Mouse (Mus musculus): ENCODE measurements around the gene Nat14. TPM values are rescaled to one million over a fixed set of nuclear protein-coding genes. Genes with fewer than 3 reads are reported as not detected.

The Nat14 gene
- polyA plus RNA-seq, 1 experiment from 2014 or later = 4.0 TPM

DNA sequence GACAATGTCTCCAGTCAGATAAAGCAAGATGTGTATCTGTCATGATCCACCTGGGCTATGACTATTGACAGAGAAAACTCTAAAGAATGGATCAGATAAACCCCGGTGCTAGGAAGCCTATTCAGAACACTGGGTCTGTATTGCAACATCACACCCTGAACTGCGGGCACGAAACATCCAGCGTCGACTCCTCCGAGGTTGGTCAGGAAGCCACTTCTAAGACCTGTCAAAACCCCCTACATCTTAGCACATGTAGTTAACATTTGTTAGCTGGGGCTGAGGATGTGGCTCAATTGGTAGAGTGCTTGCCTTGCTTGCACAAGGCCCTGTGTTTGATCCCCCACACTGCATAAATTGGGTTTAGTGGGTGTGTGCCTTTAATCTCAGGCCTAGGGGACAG lies 26.6 kb downstream of the Nat14 start:
- H3K9ac ChIP-seq (ENCODE audit: low read length) = no peak overlapping the region
- no peak overlapping the region for H3K4me3 ChIP-seq (replicated peaks; ENCODE audit: low read length)
- no peak overlapping the region for H3K4me2 ChIP-seq (ENCODE audit: low read depth, low read length)
- no peaks in the 10 kb centered on the region for H3K27me3 ChIP-seq (ENCODE audit: control insufficient read depth, insufficient read depth, low read length)
- WGBS = 41% methylated on average over 6 of the region's 6 CpGs
- no peaks in the 10 kb centered on the region for H3K4me1 ChIP-seq (ENCODE audit: control insufficient read depth, insufficient read depth, low read length)
- H3K9me3 ChIP-seq (replicated peaks; ENCODE audit: control insufficient read depth, low read length) = no peaks in the 10 kb centered on the region
- no peak for ATAC-seq (ENCODE audit: insufficient read depth, low FRiP score)
- H3K27ac ChIP-seq (ENCODE audit: low read length) = no peak overlapping the region
- no peaks in the 10 kb centered on the region for H3K36me3 ChIP-seq (ENCODE audit: control insufficient read depth, insufficient read depth, low read length)

DNA sequence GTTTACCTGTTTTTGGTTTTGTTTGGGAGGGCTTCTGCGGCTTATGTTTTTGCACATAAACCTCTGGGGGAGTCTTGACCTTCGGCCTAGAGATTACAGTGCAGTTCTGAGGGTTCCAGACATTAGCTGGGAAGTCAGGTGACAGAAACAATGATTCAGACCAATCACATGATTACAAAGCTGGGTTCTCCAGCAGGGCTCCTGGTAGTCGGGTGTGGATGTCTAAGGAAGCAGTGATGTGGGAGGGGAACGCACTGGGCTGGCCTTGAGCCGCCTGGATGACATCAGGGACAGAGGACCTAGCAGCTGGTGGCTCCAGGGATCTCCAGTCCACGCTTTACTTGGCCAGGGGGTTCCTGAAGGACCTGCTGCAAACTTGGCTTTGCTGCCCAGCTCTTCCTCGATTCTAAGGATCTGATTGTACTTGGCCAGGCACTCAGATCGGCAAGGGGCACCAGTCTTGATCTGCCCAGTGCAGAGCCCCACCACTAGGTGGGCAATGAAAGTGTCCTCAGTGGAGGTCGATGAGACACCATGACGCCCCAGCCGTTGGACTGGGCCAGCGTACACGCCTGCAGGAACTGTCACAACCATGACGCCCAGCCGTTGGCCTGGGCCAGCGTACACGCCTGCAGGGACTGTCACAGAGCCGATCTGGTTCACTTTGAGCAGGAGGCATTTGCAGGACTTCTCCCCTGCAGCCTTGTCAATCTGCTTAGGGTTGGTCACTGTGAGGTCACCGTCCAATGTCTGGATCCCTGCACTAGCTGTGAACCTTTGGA lies 28.9 kb downstream of the Nat14 start:
- no peaks in the 10 kb centered on the region for H3K36me3 ChIP-seq (ENCODE audit: control insufficient read depth, insufficient read depth, low read length)
- no peaks in the 10 kb centered on the region for H3K4me1 ChIP-seq (ENCODE audit: control insufficient read depth, insufficient read depth, low read length)
- no peak overlapping the region for H3K27ac ChIP-seq (ENCODE audit: low read length)
- H3K4me3 ChIP-seq (replicated peaks; ENCODE audit: low read length) = no peak overlapping the region
- H3K9ac ChIP-seq (ENCODE audit: low read length) = no peak overlapping the region
- no peaks in the 10 kb centered on the region for H3K27me3 ChIP-seq (ENCODE audit: control insufficient read depth, insufficient read depth, low read length)
- H3K9me3 ChIP-seq (replicated peaks; ENCODE audit: control insufficient read depth, low read length) = no peaks in the 10 kb centered on the region
- 79% methylated on average over 19 of the region's 19 CpGs for WGBS
- no peak overlapping the region for H3K4me2 ChIP-seq (ENCODE audit: low read depth, low read length)
- no peak for ATAC-seq (ENCODE audit: insufficient read depth, low FRiP score)

DNA sequence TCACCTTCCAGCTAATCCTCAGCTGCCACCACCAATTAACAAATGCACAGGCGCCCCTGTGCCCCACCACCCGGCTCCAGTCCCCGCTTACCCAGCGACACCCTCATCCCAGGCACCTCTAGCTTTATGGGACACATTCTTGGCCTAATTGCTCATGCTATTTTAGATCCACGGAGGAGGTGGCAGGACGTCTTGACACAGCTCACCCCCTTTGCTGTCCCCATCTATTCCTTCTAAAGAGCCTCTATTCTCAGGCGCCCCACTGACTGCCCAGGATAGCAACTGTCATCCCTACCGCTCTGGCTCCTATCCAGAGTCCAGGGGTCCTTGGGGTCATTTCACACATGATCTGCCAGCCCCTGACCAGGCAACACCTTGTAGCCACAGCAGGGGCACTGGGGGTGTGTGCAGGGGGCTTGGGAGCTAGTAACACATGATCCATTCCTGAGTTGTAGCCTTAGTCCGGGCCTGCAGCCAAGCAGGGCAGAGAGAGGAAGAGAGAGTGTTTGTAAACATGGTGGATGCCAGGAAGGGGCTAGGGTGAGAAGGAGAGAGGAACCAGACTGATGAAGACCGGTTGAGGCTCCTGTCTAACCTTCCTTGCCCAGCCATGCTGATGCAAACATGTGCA lies 32.1 kb downstream of the Nat14 start:
- H3K9ac ChIP-seq (ENCODE audit: low read length) = no peak overlapping the region
- no peaks in the 10 kb centered on the region for H3K36me3 ChIP-seq (ENCODE audit: control insufficient read depth, insufficient read depth, low read length)
- no peak overlapping the region for H3K4me3 ChIP-seq (replicated peaks; ENCODE audit: low read length)
- H3K27ac ChIP-seq (ENCODE audit: low read length) = no peak overlapping the region
- no peaks in the 10 kb centered on the region for H3K9me3 ChIP-seq (replicated peaks; ENCODE audit: control insufficient read depth, low read length)
- 22% methylated on average over 10 of the region's 10 CpGs for WGBS
- ATAC-seq (ENCODE audit: insufficient read depth, low FRiP score) = no peak
- no peaks in the 10 kb centered on the region for H3K27me3 ChIP-seq (ENCODE audit: control insufficient read depth, insufficient read depth, low read length)
- no peaks in the 10 kb centered on the region for H3K4me1 ChIP-seq (ENCODE audit: control insufficient read depth, insufficient read depth, low read length)
- H3K4me2 ChIP-seq (ENCODE audit: low read depth, low read length) = no peak overlapping the region

DNA sequence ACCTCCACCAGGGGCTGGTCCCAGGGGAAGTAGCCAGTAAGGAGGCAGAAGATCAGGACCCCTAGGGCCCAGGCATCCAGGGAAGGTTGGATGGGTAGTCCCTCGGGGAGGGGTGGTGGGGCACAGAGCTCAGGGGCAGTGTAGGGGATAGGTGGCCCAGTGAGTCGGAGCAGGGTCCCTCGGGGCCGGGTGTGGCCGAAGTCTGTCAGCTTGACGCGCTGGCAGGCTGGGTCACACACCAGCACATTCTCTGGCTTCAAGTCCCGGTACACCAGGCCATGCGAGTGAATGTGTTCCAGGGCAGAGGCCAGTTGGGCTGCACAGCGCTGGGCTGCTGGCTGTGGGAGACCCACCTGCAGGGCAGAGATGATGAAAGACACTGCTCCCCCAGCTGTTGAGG lies 35.5 kb downstream of the Nat14 start:
- Histone ChIP-seq H3K4me1 (ENCODE audit: control insufficient read depth, insufficient read depth, low read length) (no peaks in the 10 kb centered on the region), H3K4me3 (replicated peaks; ENCODE audit: low read length) (no peak overlapping the region), H3K36me3 (ENCODE audit: control insufficient read depth, insufficient read depth, low read length) (no peaks in the 10 kb centered on the region), H3K9ac (ENCODE audit: low read length) (no peak overlapping the region), H3K27me3 (ENCODE audit: control insufficient read depth, insufficient read depth, low read length) (no peaks in the 10 kb centered on the region), H3K9me3 (replicated peaks; ENCODE audit: control insufficient read depth, low read length) (no peaks in the 10 kb centered on the region), H3K4me2 (ENCODE audit: low read depth, low read length) (no peak overlapping the region), H3K27ac (ENCODE audit: low read length) (no peak overlapping the region)
- no peak for ATAC-seq (ENCODE audit: insufficient read depth, low FRiP score)
- WGBS = 78% methylated on average over 10 of the region's 10 CpGs

DNA sequence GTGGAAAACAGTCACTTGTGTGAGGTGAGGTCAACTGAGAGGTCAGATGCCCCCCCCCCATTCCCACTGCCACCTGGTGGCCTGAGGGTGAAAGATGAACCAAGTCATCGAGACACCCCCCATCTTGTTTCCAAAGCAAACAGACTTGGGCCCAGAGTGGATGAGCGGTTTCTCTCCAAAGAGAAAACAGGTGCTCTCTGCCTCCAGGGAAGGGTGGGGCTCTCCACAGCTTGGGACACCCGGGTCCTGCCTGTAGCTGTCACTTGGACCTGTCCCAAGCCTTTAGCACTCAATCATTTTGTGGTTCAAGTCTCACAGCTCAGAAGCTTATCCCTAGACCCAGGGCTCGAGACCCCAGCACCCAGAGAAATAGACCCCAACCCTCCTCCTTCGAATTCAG lies 41.7 kb downstream of the Nat14 start:
- Histone ChIP-seq H3K9ac (ENCODE audit: low read length) (0 out of 2 replicates have a peak overlapping the region, but pooled peaks have one; percentile 56), H3K4me3 (replicated peaks; ENCODE audit: low read length) (no peak overlapping the region), H3K9me3 (replicated peaks; ENCODE audit: control insufficient read depth, low read length) (no peaks in the 10 kb centered on the region), H3K4me1 (ENCODE audit: control insufficient read depth, insufficient read depth, low read length) (peaks cover 4% of the 10 kb centered on the region; the same call in 1 of the 2 replicates), H3K36me3 (ENCODE audit: control insufficient read depth, insufficient read depth, low read length) (no peaks in the 10 kb centered on the region), H3K4me2 (ENCODE audit: low read depth, low read length) (no peak overlapping the region), H3K27me3 (ENCODE audit: control insufficient read depth, insufficient read depth, low read length) (peaks cover 3% of the 10 kb centered on the region; the same call in 1 of the 2 replicates), H3K27ac (ENCODE audit: low read length) (no peak overlapping the region)
- ATAC-seq (ENCODE audit: insufficient read depth, low FRiP score) = no peak
- WGBS = 60% methylated on average over 5 of the region's 5 CpGs

DNA sequence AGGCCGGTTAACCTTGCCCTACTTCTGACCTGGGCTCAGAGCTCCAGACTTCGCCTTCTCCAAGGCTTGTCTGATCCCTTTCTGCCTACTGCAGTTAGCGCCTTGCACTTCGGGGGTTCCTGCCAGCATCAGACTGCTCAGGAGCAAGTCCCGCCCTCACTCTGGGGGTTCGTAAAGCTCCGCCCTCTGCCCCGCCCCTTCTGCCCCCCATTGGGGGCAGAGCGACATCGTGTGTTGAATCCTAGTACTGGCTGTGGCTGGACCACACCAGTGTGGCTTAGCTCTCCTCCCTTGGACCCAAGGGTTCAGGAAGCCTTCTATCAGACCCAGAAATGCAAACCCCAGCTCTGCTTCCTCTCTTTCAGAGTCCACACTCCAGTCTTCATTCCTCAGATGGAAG lies 42.4 kb downstream of the Nat14 start, which contains the start of gene Sbk2:
Gene Sbk2 (minus strand): TSS at position 135 of the 400 bp plus-strand sequence.
- Histone ChIP-seq H3K4me2 (ENCODE audit: low read depth, low read length) (peak within 1 kb of the TSS; percentile 36), H3K4me3 (replicated peaks; ENCODE audit: low read length) (no peak within 1 kb of the TSS; the same call in 1 of the 2 replicates), H3K27me3 (ENCODE audit: control insufficient read depth, insufficient read depth, low read length) (peaks cover 3% of the 10 kb centered on the region; the same call in 1 of the 2 replicates), H3K36me3 (ENCODE audit: control insufficient read depth, insufficient read depth, low read length) (no peaks in the 10 kb centered on the region), H3K9ac (ENCODE audit: low read length) (peak within 1 kb of the TSS; percentile 56), H3K27ac (ENCODE audit: low read length) (no peak within 1 kb of the TSS), H3K4me1 (ENCODE audit: control insufficient read depth, insufficient read depth, low read length) (peaks cover 4% of the 10 kb centered on the region; the same call in 1 of the 2 replicates), H3K9me3 (replicated peaks; ENCODE audit: control insufficient read depth, low read length) (no peaks in the 10 kb centered on the region)
- 5% methylated on average over 10 of the region's 10 CpGs for WGBS
- ATAC-seq (ENCODE audit: insufficient read depth, low FRiP score) = peak; percentile 93

DNA sequence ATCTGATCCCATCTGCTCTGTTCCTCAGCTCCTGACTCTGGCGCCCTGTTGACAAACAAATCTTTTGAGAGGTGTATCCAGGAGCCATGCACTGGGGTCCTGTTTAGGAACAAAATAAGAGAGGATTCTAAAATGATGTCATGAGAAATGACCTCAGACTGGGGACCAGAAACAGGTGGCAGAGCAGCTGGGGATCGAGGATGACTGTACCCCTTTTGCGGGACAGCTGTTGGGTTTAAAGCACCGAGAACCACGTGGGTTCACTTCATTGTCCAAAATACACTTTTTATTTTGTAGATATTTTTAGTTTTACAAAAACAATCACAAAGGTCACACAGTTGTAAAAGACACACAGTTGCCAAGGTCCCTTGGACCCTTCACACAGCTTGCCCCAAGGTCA lies 43.2 kb downstream of the Nat14 start:
- Histone ChIP-seq H3K27me3 (ENCODE audit: control insufficient read depth, insufficient read depth, low read length) (peaks cover 3% of the 10 kb centered on the region; the same call in 1 of the 2 replicates), H3K27ac (ENCODE audit: low read length) (no peak overlapping the region), H3K9ac (ENCODE audit: low read length) (no peak overlapping the region), H3K4me3 (replicated peaks; ENCODE audit: low read length) (no peak overlapping the region), H3K36me3 (ENCODE audit: control insufficient read depth, insufficient read depth, low read length) (no peaks in the 10 kb centered on the region), H3K4me1 (ENCODE audit: control insufficient read depth, insufficient read depth, low read length) (peaks cover 4% of the 10 kb centered on the region; the same call in 1 of the 2 replicates), H3K9me3 (replicated peaks; ENCODE audit: control insufficient read depth, low read length) (no peaks in the 10 kb centered on the region), H3K4me2 (ENCODE audit: low read depth, low read length) (no peak overlapping the region)
- no peak for ATAC-seq (ENCODE audit: insufficient read depth, low FRiP score)
- 72% methylated on average over 5 of the region's 5 CpGs for WGBS

DNA sequence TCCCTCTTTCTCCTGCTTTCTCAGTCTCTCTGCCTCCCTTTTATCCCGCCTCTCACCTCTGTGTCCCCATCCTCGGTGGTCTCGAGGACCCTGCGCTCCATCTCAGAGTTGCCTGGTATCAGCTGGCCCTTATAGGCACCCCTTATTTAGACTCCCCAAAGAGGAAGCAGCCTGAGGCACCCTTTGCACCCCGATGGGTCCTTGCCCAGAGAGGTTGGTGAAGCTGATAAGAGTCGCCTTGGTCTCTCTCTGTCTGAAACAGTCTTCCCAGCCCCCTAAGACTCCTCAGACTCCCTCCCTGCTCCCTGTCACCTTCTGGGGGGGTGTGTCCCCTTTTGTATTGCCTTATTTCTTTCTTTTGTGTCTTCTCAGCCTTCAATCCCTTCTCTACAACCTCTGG lies 49.2 kb downstream of the Nat14 start, which contains the start of gene Sbk3:
Gene Sbk3 (minus strand): TSS at position 101 of the 400 bp plus-strand sequence.
- 37% methylated on average over 6 of the region's 6 CpGs for WGBS
- ATAC-seq (ENCODE audit: insufficient read depth, low FRiP score) = no peak
- no peaks in the 10 kb centered on the region for H3K9me3 ChIP-seq (replicated peaks; ENCODE audit: control insufficient read depth, low read length)
- no peak within 1 kb of the TSS for H3K27ac ChIP-seq (ENCODE audit: low read length)
- peaks cover 3% of the 10 kb centered on the region; the same call in 1 of the 2 replicates for H3K27me3 ChIP-seq (ENCODE audit: control insufficient read depth, insufficient read depth, low read length)
- no peak within 1 kb of the TSS for H3K9ac ChIP-seq (ENCODE audit: low read length)
- H3K4me3 ChIP-seq (replicated peaks; ENCODE audit: low read length) = no peak within 1 kb of the TSS
- H3K4me2 ChIP-seq (ENCODE audit: low read depth, low read length) = no peak within 1 kb of the TSS
- H3K4me1 ChIP-seq (ENCODE audit: control insufficient read depth, insufficient read depth, low read length) = no peaks in the 10 kb centered on the region
- no peaks in the 10 kb centered on the region for H3K36me3 ChIP-seq (ENCODE audit: control insufficient read depth, insufficient read depth, low read length)

DNA sequence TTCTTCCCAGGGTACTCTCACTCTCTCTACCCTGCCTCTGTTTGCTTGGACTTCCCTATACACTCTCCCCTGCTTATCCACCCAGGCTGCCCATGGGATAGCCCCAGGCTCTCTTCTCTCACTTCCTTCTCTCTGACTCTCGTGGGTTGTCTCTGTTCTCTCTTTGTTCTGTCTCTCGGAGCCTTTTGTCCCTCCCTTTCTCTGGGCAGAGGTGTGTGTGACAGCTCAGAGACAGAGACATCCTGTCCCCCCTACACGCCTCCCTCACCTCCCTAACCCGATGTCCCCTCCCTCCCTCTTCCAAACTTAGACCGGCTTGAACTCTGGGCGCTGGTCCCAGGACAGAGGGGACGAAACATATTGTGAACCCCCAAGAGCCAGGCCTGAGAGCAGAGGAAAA lies 49.9 kb downstream of the Nat14 start:
- no peak overlapping the region for H3K9ac ChIP-seq (ENCODE audit: low read length)

More for the DNA sequence above, 49.9 kb downstream of the Nat14 start:
- ATAC-seq (ENCODE audit: insufficient read depth, low FRiP score) = no peak
- H3K9me3 ChIP-seq (replicated peaks; ENCODE audit: control insufficient read depth, low read length) = peaks cover under 1% of the 10 kb centered on the region; the same call in 1 of the 2 replicates
- no peak overlapping the region for H3K4me2 ChIP-seq (ENCODE audit: low read depth, low read length)
- no peaks in the 10 kb centered on the region for H3K4me1 ChIP-seq (ENCODE audit: control insufficient read depth, insufficient read depth, low read length)
- no peak overlapping the region for H3K27ac ChIP-seq (ENCODE audit: low read length)
- no peaks in the 10 kb centered on the region for H3K27me3 ChIP-seq (ENCODE audit: control insufficient read depth, insufficient read depth, low read length)
- no peak overlapping the region for H3K4me3 ChIP-seq (replicated peaks; ENCODE audit: low read length)
- H3K36me3 ChIP-seq (ENCODE audit: control insufficient read depth, insufficient read depth, low read length) = no peaks in the 10 kb centered on the region
- 25% methylated on average over 7 of the region's 7 CpGs for WGBS

All from stomach, embryonic 16.5 days (tissue).